Mouse (Mus musculus) liver, adult 2 months (tissue): ENCODE results near the gene Olfr362.

Experiments used
- CTCF ChIP-seq: fragments of 200-500 bp; IDR thresholded peaks from 2 replicates; pipeline ENCODE4 v1.5.1; 2011; ENCODE audit warnings: low read depth, low read length, control low read depth
- POLR2A ChIP-seq: fragments of 200-500 bp; IDR thresholded peaks from 2 replicates; pipeline ENCODE4 v1.6.1; 2011; ENCODE audit warnings: low read length, control low read depth; ENCODE audit not compliant: insufficient read depth; ENCODE audit errors: extremely low read depth

- TF ChIP-seq POLR2A: no peak
- TF ChIP-seq CTCF: no peak
Observed at GRCm38 (mm10) chr2:37065446-37065845, 52.3 kb downstream of the Olfr362 start, which contains the start of gene Olfr360.
